Mouse (Mus musculus): Measurements from ENCODE around the gene Zfp938. TPM values are rescaled to one million over a fixed set of nuclear protein-coding genes. Genes with fewer than 3 reads are reported as not detected.

The Zfp938 gene
- polyA plus RNA-seq (2017; shearing (Covaris generic)) = 4.8 TPM

DNA sequence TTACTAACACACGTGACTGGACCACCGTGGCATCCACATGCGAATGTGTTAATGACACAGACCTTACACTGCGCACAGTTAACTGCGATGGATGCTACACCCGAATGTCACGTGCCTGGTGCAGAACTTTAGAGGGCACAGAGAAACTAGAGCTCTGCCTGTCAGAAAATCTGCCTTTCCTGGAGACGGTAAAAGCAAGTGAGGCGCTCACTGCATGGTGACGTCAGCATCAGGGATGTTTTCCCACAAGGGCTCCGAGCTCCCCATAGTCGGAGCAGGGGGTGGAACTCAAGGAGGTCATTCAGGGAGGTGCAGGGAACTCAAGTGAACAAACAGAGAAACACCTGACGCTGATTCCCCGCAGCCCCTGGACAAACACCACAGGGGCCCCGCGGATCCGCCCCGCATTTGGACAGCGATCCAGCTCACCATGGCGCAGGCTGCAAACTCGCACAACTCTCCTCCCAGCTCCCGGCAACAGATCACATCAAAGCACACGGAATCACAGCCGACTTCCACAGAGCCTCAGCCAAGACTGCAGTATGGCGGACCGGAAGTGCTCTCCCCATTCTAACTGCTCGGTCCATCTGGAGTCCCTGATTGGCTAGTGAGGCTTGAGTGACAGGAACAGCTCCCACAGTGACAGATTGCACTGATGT is at the start of gene Zfp938:
Gene Zfp938, minus strand, starts transcription at position 539 of the 659 bp plus-strand sequence.

Other genes starting within 250 kb of the Zfp938 start
- gene Zfp873, start 193.2 kb downstream of the Zfp938 start, polyA plus RNA-seq (2017; shearing (Covaris generic)) = 3.7 TPM
- gene BC024063, start 157.9 kb downstream of the Zfp938 start, polyA plus RNA-seq (2017; shearing (Covaris generic)) = 7.5 TPM
- 8.1 TPM for gene AU041133, start 113.3 kb downstream of the Zfp938 start, polyA plus RNA-seq (2017; shearing (Covaris generic))
- gene 4932415D10Rik, start 75.3 kb upstream of the Zfp938 start, polyA plus RNA-seq (2017; shearing (Covaris generic)) = not detected
- gene Gm4924, start 113.0 kb upstream of the Zfp938 start, polyA plus RNA-seq (2017; shearing (Covaris generic)) = 4.1 TPM

All from effector memory CD4-positive, alpha-beta T cell, adult 5 months (primary cell).